Mouse (Mus musculus) ES-Bruce4 (cell line): ENCODE measurements at regions not wholly inside any gene's neighbourhood (a gene's known extent, or its start where the extent isn't known, plus 50 kb on each side); places are given as distances from the start of the nearest gene placed in this dataset.

Experiments
- CTCF ChIP-seq: IDR thresholded peaks from one replicate; pipeline ENCODE4 v1.8.1; 2011; ENCODE audit warnings: low read depth, low read length
- POLR2A ChIP-seq: IDR thresholded peaks from one replicate; pipeline ENCODE4 v1.8.1; 2011; ENCODE audit warnings: low read length; ENCODE audit not compliant: insufficient read depth

DNA sequence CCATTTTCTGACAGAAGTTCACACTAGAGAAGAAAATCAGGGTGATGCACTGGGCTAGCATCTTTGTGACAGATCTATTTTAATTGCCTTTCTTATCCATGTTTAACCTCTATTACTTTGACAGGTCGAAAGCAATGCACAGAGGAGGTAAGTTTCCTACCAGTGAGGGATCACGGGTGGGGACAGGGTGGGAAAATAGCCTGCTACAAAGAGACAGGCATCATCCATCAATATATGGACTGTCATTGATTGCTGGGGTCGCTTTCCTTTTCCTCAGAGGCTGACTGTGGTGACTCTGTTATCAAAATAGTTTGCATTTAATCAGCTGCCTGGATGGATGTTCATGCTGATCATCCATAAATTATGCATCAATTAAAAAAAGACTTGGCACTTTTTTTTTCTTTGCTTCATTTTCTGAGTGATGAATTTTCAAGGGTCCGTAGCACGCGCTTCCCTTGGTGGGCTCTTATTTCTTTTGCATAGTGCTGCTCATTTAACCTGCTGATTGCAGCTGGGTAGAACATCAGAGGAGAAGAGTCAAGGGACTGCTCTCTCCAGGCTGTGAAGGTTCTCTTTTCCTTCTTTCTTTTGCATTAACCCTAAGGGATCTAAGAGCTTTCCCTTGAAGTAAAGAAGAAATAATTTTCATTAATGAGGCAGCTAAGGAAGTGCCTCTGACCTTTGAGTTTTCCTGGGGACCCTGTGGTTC lies 602.3 kb upstream of the Sel1l start:
- TF ChIP-seq POLR2A (no peak), CTCF (no peak)
